Mouse (Mus musculus): ENCODE measurements around the gene Zfp598.
"Not testable (repeated sequence)": the region's sequence is repeated elsewhere in the genome, so short reads cannot be mapped to it uniquely, and the experiment has no call there.

The Zfp598 gene

DNA sequence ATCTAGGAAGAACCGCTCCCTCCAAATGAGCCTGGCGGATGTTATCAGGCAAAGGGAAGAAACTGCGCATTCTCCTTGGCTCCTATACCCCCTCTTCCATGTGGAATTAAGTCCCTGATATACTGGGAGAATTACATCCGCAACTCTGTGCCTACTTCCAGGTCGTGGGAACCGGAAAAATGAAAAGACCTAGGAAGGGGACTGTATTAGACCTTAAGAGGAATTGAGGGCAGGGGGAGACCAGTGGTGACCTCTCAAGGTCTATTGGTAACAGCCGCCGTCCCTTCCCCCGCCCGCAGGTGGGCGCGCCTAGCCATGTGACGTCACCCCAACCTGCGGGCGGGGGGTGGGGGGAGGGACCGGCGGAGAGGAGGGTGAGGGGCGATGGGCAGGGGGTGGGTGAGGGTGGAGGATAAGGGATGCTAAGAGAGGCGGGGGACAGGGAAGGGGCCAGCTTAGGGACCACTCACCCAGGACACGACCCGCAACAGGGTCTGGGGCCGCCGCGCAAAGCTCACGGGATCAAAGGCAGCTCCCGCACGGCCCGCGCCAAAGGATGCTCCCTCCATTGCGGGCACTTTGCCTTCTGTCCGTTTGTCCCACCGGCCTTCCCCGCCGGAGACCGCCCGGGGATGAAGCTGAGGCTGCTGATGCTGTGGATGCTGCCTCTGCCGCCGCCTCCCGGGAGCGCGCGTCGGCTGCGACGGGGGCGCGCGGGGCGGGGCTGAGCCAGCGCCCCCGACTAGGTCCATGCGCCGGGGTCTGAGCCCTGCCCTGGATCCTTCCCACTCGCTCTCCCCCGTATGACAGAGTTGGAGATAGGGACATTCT, 20.0 kb downstream of the Zfp598 start, which contains the start of gene Syngr3:
TSS of gene Syngr3 (minus strand) at position 705 of the 831 bp plus-strand sequence.
- peak; percentile 57 for DNase-seq

DNA sequence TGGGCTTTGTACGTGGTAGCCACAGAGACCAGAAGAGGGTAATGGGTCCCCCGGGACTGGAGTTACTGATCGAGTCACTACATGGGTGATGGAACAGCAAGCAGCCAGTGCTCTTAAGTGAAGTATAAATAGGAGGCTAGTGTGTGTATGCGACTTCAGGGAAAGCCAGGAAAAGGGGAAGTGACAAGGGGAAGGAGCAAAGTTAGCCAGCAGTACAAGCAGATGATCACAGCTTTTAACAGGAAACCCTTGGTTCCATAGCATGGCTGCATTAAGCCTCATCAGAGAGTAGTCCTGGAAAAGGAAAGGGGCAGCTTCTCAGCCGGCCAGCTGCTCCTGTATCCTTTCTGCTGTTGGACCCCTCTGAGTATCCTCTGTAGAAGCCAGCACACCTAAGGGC, 22.9 kb downstream of the Zfp598 start:
- no peak for DNase-seq

DNA sequence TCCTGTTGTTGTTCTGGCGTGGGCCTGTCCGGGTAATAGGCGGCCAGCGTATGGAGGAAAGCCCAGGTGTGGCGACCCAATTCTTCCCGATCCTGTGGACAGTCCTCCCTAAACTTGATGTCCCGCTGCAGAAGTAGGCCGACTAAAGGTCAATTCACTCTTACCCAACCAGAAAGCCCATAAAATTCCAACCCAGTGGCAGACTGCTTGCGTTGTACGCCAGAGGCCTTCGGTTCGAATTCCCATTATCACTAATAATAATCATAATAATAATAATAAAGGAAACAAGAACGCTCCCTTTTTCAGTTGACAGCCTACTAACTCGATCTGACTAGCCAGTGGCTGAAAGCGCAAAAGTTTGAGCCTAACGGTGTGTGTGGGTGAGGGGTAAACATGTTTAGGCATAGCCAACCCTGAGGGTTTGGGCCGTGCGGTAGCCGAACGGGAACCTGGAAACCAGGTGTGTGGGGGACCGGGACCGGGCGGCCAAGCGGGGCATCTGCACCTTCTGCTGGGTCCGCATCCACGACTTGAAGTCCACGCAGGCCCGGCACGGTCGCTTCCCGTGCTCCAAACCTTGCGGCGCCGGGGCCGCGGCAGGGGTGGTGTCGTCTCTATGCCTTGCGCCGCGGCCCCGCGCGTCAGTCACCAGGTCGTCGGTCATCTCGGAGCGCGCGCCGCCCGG, 26.0 kb downstream of the Zfp598 start:
- DNase-seq, result no peak

DNA sequence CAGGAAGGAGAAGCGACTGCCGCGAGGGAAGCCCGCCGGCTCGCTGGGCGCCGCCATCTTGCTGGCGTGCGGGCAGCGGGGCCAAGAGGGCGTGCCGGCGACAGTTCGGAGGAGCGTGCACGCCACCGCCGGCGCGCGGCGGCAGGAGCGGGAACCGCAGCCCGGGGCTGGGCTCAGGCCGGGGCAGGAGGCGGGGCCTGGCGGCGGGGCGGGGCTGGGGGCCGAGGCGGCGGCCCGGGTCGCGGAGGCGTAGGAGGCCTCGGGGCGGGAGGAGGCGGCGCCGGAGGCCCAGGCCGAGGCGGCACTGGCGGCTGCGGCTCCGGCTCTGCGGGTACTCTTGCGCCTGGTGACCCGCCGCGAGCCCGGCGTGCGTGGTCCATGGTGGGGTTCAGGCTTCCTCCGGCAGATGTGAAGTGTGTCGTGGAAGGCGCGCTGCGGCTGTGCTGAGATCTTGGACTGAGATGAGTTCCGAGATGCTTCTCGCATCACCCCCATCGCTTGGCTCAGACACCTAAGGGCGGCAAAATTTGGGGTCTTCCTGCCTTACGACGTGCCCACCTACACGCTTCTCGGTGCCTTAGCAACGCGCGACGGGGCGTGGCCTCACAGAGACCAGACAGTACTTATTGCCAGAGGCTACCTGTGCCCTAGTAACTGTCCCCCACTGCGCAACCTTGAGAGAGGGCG, 26.7 kb downstream of the Zfp598 start, which contains the start of the genes Gfer and Noxo1:
TSS of gene Gfer (minus strand) at position 146 of the 687 bp plus-strand sequence.
TSS of gene Noxo1 (plus strand) at position 224 of the 687 bp plus-strand sequence.
- peak; percentile 84 for DNase-seq

DNA sequence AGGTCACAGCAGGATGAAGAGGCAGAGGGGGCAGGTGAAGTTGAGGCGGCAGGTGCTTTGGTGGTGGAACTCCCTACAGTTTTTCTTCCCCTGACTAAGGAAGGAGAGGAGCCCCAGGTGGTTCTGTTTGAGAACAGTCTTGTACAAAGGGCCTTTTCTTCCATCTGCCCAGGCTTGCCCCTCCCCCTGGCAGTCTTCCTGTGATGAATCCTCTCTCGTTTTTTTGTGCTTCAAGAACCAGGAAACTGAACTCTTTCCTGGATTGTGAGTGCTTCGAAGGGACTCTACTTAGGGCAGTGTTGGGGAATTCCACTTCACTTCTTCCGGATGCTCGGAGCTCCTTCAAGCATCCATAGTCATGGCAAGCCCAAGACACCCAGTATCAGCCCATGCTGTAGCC, 28.5 kb downstream of the Zfp598 start:
- DNase-seq, result no peak

DNA sequence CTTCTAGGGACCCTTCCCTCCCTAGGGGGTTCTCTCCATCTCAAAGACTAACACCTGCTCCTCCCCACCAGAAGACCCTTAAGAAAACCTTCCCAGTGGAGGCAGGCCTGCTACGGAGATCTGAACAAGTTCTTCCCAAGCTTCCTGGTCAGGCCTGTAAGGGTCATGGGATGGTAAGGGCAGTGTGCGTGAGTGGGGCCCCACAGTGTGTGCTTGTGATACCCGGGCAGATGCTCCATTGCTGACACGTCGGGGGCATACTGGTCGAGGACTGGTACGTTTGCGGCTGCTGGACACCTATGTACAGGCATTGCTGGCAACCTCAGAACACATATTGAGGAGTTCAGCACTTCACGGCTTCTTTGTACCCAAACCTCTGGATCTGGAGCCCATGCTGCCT, 29.2 kb downstream of the Zfp598 start:
- DNase-seq, result no peak

DNA sequence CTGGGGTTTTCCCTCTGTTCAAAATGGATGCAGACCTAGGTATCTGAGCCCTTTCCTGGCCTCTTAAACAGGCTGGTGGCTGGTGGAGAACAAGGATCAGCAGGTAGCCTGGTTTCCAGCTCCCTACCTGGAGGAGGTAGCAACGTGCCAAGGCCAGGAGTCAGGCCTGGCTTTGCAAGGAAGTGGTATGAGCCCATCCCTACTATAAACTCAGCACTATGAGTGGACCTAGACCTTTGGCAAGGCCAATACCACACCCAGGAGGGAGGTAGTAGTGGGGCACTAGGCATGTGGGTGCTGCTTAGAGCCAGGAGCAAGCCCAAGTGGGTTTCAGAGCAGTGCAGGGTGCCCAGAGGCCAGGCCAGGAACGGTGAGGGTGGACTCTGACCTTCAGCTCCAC, 30.0 kb downstream of the Zfp598 start:
- no peak for DNase-seq

DNA sequence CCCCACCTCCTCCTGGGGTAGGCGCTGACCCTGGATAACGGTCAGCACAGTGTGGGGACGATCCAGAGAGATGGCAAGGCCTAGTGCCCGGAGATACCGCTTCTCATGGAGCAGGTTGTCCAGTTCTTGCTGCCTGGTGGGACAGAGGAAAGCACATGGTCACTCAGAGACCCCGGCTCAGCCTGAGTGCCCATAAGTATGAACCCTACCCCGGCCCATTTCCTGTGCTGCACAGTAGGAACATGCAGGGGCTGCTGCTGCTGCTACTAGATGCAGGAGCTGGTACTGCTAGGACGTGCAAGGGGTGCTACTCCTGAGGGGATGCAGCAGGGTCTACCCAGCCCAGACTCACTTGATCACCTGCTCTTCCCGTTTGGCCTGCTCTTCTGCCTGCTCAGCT, 31.8 kb downstream of the Zfp598 start:
- DNase-seq, result no peak

DNA sequence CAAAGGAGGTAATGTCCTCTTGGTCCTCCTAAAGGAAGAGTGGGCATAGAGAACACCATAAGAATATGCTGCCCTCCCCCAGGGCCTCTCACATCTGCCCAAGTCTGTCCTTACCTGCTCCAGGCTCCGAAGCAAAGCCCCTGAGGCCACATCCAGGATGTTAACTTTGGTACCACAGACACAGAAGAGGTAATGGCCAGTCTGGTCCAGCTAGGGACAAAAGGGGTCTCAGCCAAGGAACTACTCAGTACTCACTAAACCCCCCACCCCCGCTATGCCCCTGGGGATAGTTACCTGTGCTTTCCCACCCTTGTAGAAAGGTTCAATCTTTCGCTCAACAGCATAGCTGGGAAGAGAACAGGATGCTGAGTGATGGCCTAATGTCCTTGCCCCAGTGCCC, 36.3 kb downstream of the Zfp598 start:
- peak; percentile 11 for DNase-seq

DNA sequence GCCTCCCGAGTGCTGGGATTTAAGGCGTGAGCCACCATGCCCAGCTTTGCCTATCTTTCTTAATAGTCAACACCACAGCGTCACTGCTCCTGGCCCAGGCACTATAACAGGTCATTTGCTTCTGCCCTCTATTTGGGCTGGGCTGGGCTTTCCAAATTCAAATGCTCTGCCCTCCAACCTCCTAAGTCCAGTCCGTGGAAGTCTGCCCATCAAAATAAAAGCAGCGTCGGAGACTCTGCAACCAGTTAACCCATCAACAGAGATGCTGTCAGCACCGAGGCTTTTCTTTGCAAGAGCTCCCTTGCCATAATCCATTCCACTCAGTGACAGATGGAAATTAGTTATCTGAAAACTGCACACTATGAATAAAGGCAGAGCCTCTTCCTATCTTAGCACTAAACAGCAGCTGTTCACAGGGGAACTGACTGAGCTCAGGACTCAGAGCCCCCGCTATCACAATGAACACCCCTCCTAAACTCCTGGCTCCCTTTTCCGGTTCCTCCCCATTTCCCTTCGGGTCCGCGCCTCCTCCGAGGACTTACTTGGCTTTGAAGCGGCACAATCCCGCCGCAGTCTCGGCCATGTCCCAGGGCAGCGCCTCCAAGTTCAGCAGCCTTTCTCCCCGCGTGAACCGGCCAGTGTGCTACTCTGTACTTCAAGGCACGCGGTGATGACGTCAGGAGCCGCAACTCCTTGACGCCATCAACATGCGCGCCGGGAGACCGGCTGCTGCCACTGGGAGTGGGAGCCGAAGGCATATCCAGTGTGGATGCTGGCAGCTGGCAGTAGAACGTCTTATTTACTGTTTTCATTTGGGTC, 37.7 kb downstream of the Zfp598 start, which contains the start of gene Tbl3:
TSS of gene Tbl3 (minus strand) at position 679 of the 819 bp plus-strand sequence.
- DNase-seq, result peak; percentile 87

DNA sequence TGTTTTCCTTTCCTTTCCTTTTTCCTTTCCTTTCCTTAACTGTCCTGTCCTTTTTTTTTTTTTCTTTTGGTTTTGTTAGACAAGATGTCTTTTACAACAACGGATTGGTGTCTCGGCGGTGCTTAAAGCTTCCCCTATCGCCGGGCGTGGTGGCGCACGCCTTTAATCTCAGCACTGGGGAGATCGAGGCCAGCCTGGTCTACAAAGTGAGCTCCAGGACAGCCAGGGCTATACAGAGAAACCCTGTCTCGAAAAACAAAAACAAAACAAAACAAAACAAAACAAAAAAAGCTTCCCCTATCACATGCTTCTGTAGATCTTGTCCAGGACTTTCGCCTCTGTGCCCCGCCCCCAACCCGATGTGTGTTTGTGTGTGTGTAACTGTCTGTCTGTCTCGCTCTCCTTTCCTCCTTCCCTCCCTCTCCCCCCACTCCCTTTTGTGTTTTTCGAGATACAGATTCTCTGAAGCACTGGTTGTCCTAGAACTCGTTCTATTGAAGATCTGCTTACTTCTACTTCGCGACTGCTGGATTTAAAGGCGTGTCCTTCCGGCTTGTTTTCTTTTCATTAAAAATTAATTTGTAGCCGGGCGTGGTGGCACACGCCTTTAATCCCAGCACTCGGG, 38.4 kb downstream of the Zfp598 start:
- no peak for DNase-seq

DNA sequence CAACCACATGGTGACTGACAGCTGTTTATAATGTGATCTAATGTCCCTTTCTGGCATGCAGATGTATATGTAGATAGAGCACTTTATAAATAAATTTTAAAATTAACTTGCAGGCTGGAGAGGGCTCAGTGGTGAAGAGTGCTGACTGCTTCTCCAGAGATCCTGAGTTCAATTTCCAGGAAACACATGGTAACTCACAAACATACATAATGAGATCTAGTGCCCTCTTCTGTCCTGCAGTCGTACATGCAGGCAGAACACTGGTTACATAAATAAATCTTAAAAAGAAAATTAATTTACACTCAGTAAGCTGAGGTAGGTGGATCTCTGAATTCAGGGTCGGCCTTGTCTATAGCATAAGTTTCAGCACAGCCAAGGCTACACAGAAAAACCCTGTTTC, 39.2 kb downstream of the Zfp598 start:
- no peak for DNase-seq

DNA sequence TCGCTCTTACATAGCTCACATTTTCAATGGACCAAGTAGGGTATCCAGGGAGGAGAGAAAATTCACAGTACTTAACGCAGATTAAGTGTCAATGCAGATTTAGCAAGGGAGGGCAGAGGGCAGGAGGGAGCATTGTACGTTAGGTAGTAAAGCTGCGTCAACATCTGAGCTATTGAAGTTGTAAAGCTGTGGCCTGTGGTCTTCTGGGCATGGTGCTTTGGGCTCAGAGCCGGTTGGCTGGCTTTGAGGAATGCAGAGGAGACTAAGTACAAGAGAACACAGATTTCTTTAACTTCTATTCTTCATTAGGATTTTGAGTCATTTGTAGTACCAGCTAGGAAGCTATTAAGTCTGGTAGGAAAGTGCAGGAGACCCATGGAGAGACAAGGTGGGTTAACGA, 46.1 kb downstream of the Zfp598 start:
- DNase-seq, result no peak

DNA sequence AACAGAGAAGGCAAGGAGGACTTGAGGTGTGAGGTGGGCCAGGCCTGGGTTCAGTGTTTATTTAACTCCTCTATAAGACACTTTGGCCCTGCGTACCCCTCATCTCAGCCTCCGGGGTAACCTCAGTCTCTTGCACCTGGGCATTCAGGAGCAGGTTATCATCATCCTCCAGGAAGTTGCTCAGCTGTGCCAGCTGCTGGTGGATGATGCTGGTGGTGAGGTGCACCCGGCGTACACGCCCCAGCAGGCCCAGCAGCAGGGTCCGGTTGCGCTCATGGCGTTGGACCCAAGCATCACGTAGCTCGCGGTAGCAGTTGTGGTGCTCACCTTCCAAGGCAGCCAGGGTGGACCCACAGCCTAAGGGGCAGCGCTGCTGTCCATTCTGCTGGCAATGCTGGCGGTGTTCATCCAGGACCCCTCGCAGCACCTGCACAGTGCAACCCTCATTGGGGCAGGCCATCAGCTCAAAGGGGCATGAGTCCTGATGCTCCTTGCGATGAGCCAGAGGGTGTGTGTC, 46.7 kb downstream of the Zfp598 start:
- peak; percentile 19 for DNase-seq

DNA sequence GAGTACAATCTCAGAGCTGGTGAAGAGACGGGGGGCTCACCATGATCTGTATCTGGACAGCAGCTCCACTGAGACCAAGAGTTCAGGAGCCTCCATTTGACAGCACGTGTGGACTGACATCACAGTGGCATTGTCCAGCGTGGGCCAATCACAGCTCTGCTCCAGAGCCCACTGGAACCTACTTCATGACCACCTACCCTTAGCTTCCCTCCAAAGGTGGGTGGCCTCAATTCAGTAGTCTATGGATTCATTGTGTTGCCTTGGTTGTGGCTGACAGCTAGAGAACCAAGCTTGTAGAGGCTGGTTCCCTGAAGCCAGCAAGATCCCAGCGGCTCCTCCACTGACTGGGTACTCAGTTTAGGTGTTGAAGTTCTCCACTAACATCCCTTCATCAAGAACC, 48.5 kb downstream of the Zfp598 start, which contains the start of the genes Rnf151 and Rps2:
TSS of gene Rnf151 (minus strand) at position 121 of the 400 bp plus-strand sequence.
TSS of gene Rps2 (plus strand) at position 174 of the 400 bp plus-strand sequence.
- DNase-seq, result no peak

DNA sequence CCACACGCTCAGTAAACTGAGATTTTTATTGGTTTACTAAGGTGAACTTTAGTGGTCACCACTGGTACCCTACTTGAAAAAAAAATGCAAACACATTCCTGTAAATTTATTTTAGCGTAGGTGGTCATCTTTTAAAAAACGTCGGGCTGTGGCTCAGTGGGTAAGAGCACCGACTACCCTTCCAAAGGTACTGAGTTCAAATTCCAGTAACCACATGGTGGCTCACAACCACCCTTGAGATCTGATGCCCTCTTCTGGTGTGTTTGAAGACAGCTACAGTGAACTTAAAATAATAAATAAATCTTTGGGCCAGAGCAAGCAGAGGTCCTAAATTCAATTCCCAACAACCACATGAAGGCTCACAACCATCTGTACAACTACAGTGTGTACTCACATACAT, 49.5 kb downstream of the Zfp598 start:
- DNase-seq, result not testable (repeated sequence)

DNA sequence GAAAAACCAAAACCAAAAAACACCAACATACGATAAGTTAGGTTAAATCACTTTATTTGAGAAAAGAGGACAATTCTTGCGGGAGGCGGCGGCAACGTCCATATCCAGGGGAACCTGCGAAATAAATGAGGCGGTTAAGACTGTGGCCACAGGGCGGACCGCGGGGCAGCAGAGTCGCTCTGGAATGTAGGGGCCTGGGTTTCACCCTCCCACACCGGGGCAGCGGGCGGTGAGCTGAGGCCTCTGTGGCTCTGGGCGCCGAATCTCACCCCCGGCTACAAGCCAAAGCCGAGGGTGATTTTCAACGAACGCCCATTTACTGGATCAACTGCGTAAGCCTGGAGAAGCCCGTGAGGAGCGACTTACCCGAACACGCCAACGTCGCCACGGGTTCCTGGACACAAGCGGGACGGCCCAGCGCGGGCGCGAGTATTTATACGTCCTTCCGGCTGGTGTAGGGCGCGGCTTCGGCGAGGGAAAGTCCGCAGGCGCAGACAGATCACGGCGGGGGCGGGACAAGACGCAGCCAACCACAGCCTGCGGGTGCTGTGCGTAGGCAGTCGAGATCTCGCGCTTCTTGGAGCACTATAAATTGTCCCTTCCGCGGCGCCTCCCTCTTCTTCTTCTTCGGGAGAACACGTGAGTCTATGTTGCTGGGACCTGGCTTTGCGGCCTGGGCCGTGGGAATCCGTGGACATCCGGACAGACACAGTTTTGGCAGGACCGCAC, 50.2 kb downstream of the Zfp598 start:
- peak; percentile 97 for DNase-seq

DNA sequence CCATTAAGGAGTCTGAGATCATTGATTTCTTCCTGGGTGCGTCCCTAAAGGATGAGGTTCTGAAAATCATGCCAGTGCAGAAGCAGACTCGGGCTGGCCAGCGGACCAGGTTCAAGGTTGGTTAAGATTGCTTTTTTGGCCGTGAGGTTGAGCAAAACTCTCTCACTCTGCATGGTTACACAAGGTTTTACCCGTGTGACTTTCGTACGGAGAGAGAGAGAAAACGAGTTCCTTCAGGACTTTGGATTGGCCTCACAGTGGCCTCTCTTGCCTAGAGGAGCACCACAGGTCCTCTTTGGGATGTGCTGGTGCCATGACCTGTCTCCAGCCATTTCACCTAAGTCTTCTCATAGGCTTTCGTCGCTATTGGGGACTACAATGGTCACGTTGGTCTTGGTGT, 51.1 kb downstream of the Zfp598 start:
- DNase-seq, result not testable (repeated sequence)

DNA sequence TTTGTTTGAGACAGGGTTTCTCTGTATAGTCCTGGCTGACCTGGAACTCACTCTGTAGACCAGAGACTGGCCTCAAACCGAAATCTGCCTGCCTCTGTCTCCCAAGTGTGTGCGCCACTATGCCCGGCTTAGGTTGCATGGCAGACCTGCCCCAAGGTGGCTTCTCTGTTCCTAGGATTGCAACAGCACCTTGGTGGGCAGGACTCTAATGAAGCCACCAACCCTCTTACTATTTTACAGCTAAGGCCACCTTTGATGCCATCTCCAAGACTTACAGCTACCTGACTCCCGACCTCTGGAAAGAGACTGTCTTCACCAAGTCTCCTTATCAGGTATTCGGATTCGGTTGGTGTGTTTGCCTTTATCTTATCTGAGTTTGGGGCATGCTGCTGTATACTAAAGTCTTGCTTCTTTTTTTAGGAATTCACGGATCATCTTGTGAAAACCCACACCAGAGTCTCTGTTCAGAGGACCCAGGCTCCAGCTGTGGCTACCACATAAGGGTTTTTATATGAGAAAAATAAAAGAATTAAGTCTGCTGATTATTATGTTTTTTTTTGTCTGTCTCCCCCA, 52.0 kb downstream of the Zfp598 start:
- not testable (repeated sequence) for DNase-seq

DNA sequence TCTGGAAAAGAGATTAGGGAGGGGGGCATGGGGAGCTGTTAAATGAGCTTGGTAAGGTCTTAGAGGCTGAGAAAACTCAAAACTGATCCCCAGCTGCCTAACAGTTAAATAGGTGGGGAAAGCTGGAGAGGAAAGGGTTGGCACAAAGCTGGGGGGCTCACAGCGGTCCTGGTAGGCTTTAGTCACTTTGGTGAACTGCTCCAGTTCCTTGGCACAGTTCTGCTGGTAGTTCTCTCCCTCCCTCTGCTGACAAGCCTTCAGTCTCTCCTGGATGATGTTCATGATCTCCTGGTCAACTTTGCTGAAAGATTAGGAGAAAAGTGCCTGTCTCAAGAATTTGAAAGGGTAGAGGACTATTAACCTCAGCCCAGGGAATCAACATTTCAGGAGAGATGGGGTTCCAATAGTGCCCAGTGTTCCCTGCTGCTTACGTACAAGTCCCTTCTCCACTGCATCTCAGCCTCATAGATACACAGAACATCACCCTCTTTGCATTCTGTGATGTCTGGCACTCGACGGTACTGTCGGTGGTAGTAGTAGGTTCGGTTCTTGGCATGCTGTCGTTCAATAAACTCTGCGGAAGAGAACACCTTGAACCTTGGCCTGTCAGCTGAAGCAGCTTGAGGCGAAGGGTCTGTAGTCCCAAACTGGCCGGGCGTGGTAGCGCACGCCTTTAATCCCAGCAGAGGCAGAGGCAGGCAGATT, 52.9 kb downstream of the Zfp598 start:
- no peak for DNase-seq
